Mouse (Mus musculus): ENCODE measurements around the gene Podnl1.
A peak's percentile ranks its signal among the peaks of the same experiment; 100 is the strongest.

Gene Podnl1

GRCm38 (mm10) chr8:84125656-84126055, at the start of gene Podnl1:
Podnl1 (plus strand) TSS chr8:84125989.
- no peak for DNase-seq

GRCm38 (mm10) chr8:84076412-84076811, 49.4 kb upstream of the Podnl1 start:
- peak in 1 of 2 experiments; percentile 24 for DNase-seq

GRCm38 (mm10) chr8:84076849-84077248, 48.9 kb upstream of the Podnl1 start:
- peak in 1 of 2 experiments; percentile 13 for DNase-seq

GRCm38 (mm10) chr8:84079206-84079605, 46.6 kb upstream of the Podnl1 start:
- no peak for DNase-seq

GRCm38 (mm10) chr8:84083829-84084241, 42.0 kb upstream of the Podnl1 start:
- DNase-seq, result peak; percentile 75 to 95

- DNase-seq, result peak; percentile 41 to 72
Observed at GRCm38 (mm10) chr8:84084341-84085115, 41.3 kb upstream of the Podnl1 start.

GRCm38 (mm10) chr8:84087156-84087555, 38.6 kb upstream of the Podnl1 start:
- DNase-seq, result peak; percentile 53 to 73

GRCm38 (mm10) chr8:84087821-84088220, 38.0 kb upstream of the Podnl1 start:
- DNase-seq, result peak in 1 of 2 experiments; percentile 28

GRCm38 (mm10) chr8:84089277-84089676, 36.5 kb upstream of the Podnl1 start:
- no peak for DNase-seq

- no peak for DNase-seq
Observed at GRCm38 (mm10) chr8:84090585-84090984, 35.2 kb upstream of the Podnl1 start.

GRCm38 (mm10) chr8:84096061-84096460, 29.7 kb upstream of the Podnl1 start:
- peak in 1 of 2 experiments; percentile 26 for DNase-seq

- DNase-seq, result no peak
Observed at GRCm38 (mm10) chr8:84098376-84098775, 27.4 kb upstream of the Podnl1 start.

GRCm38 (mm10) chr8:84101476-84102270, 24.1 kb upstream of the Podnl1 start:
- peak; percentile 32 to 82 for DNase-seq

- peak; percentile 81 to 85 for DNase-seq
Observed at GRCm38 (mm10) chr8:84103601-84104000, 22.2 kb upstream of the Podnl1 start.

GRCm38 (mm10) chr8:84104221-84104620, 21.6 kb upstream of the Podnl1 start:
- peak; percentile 65 to 82 for DNase-seq

GRCm38 (mm10) chr8:84104697-84105609, 20.8 kb upstream of the Podnl1 start, which contains the start of gene Dcaf15:
Dcaf15 (minus strand) TSS chr8:84104768.
- peak; percentile 99 to 100 for DNase-seq

- DNase-seq, result no peak
Observed at GRCm38 (mm10) chr8:84105676-84106075, 20.1 kb upstream of the Podnl1 start.

- DNase-seq, result no peak
Observed at GRCm38 (mm10) chr8:84106216-84107040, 19.4 kb upstream of the Podnl1 start.

- DNase-seq, result no peak
Observed at GRCm38 (mm10) chr8:84115646-84116045, 10.1 kb upstream of the Podnl1 start.

- DNase-seq, result no peak
Observed at GRCm38 (mm10) chr8:84122151-84122550, 3.6 kb upstream of the Podnl1 start.

- no peak for DNase-seq
Observed at GRCm38 (mm10) chr8:84126742-84127141, 953 bp downstream of the Podnl1 start.
